Mouse (Mus musculus) layer of hippocampus, postnatal 36 days (tissue): ENCODE results near the gene Tm4sf20. TPM values are rescaled to one million over a fixed set of nuclear protein-coding genes. Genes with fewer than 3 reads are reported as not detected.

Experiments
- total RNA-seq, 2 experiments: library from RNA; stranded (reverse); gene quantifications; 2 replicates each; pipeline ENCODE4 v1.2.3; 2021

Gene Tm4sf20
- total RNA-seq, 2 experiments from 2014 or later: not detected

Other genes with a start within 250 kb of the Tm4sf20 start
- gene Col4a4, start 181.6 kb downstream of the Tm4sf20 start, total RNA-seq: under 1 TPM; 0.68 to 0.95 TPM
- gene Col4a3, start 181.5 kb downstream of the Tm4sf20 start, total RNA-seq: 1 to 10 TPM in 1 of 2 experiments, under 1 TPM in 1; 0.42 to 1.5 TPM
- gene Mff, start 43.6 kb downstream of the Tm4sf20 start, total RNA-seq: 100 to 1,000 TPM; 258 to 260 TPM
- gene Gm47791, start 2.8 kb upstream of the Tm4sf20 start, total RNA-seq: not detected
- 10 to 100 TPM; 80.0 to 80.4 TPM for gene Agfg1, start 71.0 kb upstream of the Tm4sf20 start, total RNA-seq
- under 1 TPM in 1 of 2 experiments, not detected in 1; 0.60 TPM for gene A030005L19Rik, start 144.9 kb upstream of the Tm4sf20 start, total RNA-seq
- gene A030014E15Rik, start 156.5 kb upstream of the Tm4sf20 start, total RNA-seq: not detected
- not detected for gene Gm6217, start 162.9 kb upstream of the Tm4sf20 start, total RNA-seq
- not detected for gene A030003K21Rik, start 174.9 kb upstream of the Tm4sf20 start, total RNA-seq
- gene Gm7544, start 187.6 kb upstream of the Tm4sf20 start, total RNA-seq: not detected
- gene Gm47955, start 191.8 kb upstream of the Tm4sf20 start, total RNA-seq: not detected
- not detected for gene Gm47959, start 232.1 kb upstream of the Tm4sf20 start, total RNA-seq